Mouse (Mus musculus) inflammation-experienced regulatory T-cells, adult 6 months (primary cell): Measurements from ENCODE around the gene Mroh3. TPM values are rescaled to one million over a fixed set of nuclear protein-coding genes. Genes with fewer than 3 reads are reported as not detected.

Source experiments
- ATAC-seq: one replicate; pipeline ENCODE4 v1.8.0; 2017
- polyA plus RNA-seq, 3 experiments: library from polyadenylated mRNA; unstranded; fragments of 100-300 nt; shearing (Covaris generic); gene quantifications; one replicate each; pipeline ENCODE4 v1.2.1; 2017

Mroh3 gene
- polyA plus RNA-seq, result not detected

- peak; percentile 35 for ATAC-seq
These were observed at the start of gene Mroh3 for GRCm38 (mm10) chr1:136212803-136213202. Gene Mroh3, minus strand, starts transcription at chr1:136212828.

- ATAC-seq, result no peak
These were observed 48.1 kb upstream of the Mroh3 start, which contains the start of gene Gpr25 for GRCm38 (mm10) chr1:136260635-136261238. Gene Gpr25, minus strand, starts transcription at chr1:136260873.

GRCm38 (mm10) chr1:136259893-136260634 lies 47.4 kb upstream of the Mroh3 start:
- no peak for ATAC-seq

- no peak for ATAC-seq
These were observed 46.9 kb upstream of the Mroh3 start for GRCm38 (mm10) chr1:136259543-136259892.

- no peak for ATAC-seq
These were observed 45.9 kb upstream of the Mroh3 start for GRCm38 (mm10) chr1:136258495-136258894.

GRCm38 (mm10) chr1:136255657-136256056 lies 43.0 kb upstream of the Mroh3 start:
- peak; percentile 18 for ATAC-seq

- peak; percentile 66 for ATAC-seq
These were observed 42.5 kb upstream of the Mroh3 start for GRCm38 (mm10) chr1:136255174-136255573.

GRCm38 (mm10) chr1:136254503-136255065 lies 42.0 kb upstream of the Mroh3 start:
- ATAC-seq, result peak; percentile 52

GRCm38 (mm10) chr1:136253472-136253871 lies 40.8 kb upstream of the Mroh3 start:
- no peak for ATAC-seq

GRCm38 (mm10) chr1:136249662-136250061 lies 37.0 kb upstream of the Mroh3 start:
- ATAC-seq, result no peak

GRCm38 (mm10) chr1:136247393-136247792 lies 34.8 kb upstream of the Mroh3 start:
- no peak for ATAC-seq

- ATAC-seq, result no peak
These were observed 31.8 kb upstream of the Mroh3 start for GRCm38 (mm10) chr1:136244469-136244868.

GRCm38 (mm10) chr1:136241801-136242200 lies 29.2 kb upstream of the Mroh3 start:
- ATAC-seq, result no peak

- no peak for ATAC-seq
These were observed 25.9 kb upstream of the Mroh3 start for GRCm38 (mm10) chr1:136238495-136238894.

- ATAC-seq, result peak; percentile 41
These were observed 22.0 kb upstream of the Mroh3 start for GRCm38 (mm10) chr1:136234595-136235092.

GRCm38 (mm10) chr1:136233892-136234594 lies 21.4 kb upstream of the Mroh3 start, which contains the start of gene Inava:
Gene Inava, minus strand, starts transcription at chr1:136234264.
- peak; percentile 70 for ATAC-seq

GRCm38 (mm10) chr1:136232986-136233790 lies 20.6 kb upstream of the Mroh3 start:
- no peak for ATAC-seq

GRCm38 (mm10) chr1:136232285-136232926 lies 19.8 kb upstream of the Mroh3 start:
- no peak for ATAC-seq

- no peak for ATAC-seq
These were observed 19.0 kb upstream of the Mroh3 start for GRCm38 (mm10) chr1:136231596-136231995.

GRCm38 (mm10) chr1:136230201-136230600 lies 17.6 kb upstream of the Mroh3 start:
- ATAC-seq, result no peak

- ATAC-seq, result no peak
These were observed 16.4 kb upstream of the Mroh3 start for GRCm38 (mm10) chr1:136229040-136229373.
